Mouse (Mus musculus) left cerebral cortex, adult 8-10 months (tissue): ENCODE data around the gene Hook2. TPM values are rescaled to one million over a fixed set of nuclear protein-coding genes. Genes with fewer than 3 reads are reported as not detected.
A peak's percentile ranks its signal among the peaks of the same experiment; 100 is the strongest.

Source experiments
- DNase-seq, 2 experiments: peaks; one replicate each; pipeline ENCODE4 v3.0.0; 2022; ENCODE audit warnings: low spot score in 2 of 2
- total RNA-seq, 4 experiments: library from RNA; stranded (reverse); gene quantifications; 2 replicates each; pipeline ENCODE4 v1.2.4; 2022

The Hook2 gene
- total RNA-seq, 4 experiments from 2014 or later: 9.0 to 13.0 (median 10.3) TPM

- DNase-seq: peak; percentile 88 to 96
Observed at GRCm38 (mm10) chr8:84985684-84986378, 4.6 kb upstream of the Hook2 start.

DNA sequence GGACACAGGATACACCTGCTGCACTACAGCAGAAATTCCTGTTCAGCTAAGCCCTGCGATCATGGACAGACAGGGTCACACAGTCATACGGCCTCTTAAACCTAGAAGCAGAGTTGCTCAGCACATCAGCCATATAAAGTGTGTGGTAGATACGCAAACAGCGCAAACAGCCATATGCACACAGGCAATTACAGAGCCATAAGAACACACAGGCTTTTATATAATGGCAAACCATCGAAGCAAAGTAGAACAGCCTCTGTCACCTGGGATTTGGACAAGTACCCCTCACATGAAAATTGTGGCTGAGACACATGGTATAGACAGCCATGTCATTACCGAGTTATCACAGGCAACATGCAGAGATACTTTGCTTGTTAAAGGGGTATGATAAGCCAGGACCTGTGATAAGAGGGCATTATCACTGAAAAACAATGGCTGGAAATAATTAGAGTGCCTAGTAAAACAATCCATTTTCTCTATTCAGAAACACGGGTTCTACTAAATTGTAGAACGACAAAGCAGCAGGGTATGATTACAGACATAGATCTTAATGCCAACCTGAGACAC lies 3.9 kb upstream of the Hook2 start:
- DNase-seq: no peak

DNA sequence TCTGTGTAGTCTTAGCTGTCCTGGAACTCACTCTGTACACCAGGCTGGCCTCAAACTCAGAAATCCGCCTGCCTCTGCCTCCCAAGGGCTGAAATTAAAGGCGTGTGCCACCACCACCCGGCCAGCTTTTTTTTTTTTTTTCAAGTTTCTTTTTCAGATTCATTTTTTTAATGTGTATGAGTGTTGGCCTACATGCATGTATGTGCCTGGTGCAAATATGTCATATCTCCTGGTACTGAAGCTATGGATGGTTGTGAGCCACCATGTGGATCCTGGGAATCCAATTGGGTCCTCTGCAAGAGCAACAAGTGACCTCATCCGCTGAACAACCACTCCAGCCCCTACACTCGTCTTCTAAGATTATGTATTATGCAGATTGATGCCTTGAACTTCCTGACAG lies 3.0 kb upstream of the Hook2 start:
- DNase-seq: no peak

DNA sequence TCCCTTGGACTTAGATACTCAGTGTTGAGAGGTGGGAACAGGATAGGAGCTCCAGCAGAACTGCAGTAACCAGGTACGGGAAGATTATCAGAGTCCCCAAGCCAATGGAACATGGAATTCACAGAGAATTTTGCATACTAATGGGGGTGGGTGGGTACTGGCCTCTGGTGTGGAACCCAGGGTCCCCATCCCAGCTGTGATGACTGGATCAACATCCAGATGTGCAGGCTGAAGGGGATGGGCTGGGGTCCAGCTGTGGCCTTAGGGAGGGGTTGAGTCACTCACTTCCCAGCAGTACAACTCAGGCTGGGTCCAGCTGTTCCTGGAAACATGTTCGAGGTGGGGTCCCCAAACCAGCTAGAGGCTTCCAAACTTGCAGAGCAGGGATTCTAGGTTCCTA lies 2.5 kb upstream of the Hook2 start:
- no peak for DNase-seq

GRCm38 (mm10) chr8:84989311-84989731 lies 1.1 kb upstream of the Hook2 start:
- no peak for DNase-seq

DNA sequence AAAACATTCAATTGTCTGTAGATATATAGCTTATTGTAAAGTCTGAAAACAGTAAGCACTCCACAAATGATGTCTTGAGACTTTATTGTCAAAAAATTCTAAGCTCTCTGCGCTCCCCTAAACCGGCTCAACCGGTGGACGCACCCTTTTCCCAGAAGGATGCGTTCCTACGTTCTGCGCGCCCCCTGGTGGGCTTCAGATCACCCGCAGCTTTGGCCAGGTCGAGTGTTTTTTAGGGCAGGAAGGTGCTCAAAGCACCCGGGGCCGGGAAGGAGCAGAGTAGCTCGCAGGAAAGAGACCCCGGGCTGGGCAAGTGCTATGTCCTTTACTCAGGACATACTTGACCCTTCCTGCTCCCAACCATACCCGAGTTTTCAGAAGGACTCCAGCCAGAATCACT lies 593 bp upstream of the Hook2 start:
- DNase-seq: peak; percentile 75 to 80

- DNase-seq: peak in 1 of 2 experiments; percentile 69
Observed at GRCm38 (mm10) chr8:84990836-84991235, 433 bp downstream of the Hook2 start.

DNA sequence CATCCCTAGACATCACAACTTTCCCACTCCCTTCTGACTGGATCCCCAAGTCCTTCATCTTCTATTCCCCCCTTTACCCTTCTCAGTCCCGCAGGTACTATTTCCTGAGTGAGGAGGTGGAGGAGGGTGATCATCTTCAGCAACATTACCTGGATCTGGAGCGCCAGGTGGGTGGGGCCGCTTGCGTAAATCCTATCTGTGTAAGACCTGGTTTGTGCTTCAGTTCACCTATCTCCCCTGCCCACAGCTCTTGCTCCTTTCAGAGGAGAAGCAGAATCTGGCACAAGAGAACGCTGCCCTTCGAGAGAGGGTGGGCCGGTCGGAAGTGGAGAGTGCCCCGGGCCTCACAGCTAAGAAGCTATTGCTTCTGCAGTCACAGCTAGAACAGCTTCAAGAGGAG lies 4.0 kb downstream of the Hook2 start:
- DNase-seq: no peak

- DNase-seq: no peak
Observed at GRCm38 (mm10) chr8:84995680-84996079, 5.3 kb downstream of the Hook2 start.

- no peak for DNase-seq
Observed at GRCm38 (mm10) chr8:84996978-84997377, 6.6 kb downstream of the Hook2 start.

GRCm38 (mm10) chr8:84997649-84998295 lies 7.4 kb downstream of the Hook2 start:
- peak; percentile 72 to 80 for DNase-seq

GRCm38 (mm10) chr8:85007686-85008085 lies 17.3 kb downstream of the Hook2 start:
- no peak for DNase-seq

DNA sequence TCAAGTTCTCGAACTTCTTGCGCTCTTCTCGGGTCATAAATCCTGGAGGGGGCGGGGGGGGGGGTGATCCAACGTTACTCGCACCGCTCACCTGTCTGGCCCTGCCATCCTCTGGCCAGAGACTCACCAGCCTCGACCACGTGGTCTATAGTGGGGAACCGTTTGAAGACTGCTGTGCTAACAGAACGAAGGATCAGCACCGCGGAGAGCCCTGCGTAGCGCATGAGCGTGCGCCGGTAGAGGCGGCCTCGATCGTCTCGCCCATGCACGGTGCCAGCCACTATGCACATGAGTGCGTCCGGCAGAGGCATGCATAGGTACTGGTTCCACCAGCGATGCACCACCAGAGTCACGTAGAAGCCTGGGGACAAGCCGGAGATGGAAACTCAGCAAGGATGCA lies 20.8 kb downstream of the Hook2 start:
- no peak for DNase-seq

GRCm38 (mm10) chr8:85013230-85013840 lies 22.9 kb downstream of the Hook2 start:
- peak; percentile 63 to 66 for DNase-seq

- no peak for DNase-seq
Observed at GRCm38 (mm10) chr8:85014431-85014830, 24.0 kb downstream of the Hook2 start, which contains the start of gene Best2. Best2 (minus strand) TSS chr8:85014531.

DNA sequence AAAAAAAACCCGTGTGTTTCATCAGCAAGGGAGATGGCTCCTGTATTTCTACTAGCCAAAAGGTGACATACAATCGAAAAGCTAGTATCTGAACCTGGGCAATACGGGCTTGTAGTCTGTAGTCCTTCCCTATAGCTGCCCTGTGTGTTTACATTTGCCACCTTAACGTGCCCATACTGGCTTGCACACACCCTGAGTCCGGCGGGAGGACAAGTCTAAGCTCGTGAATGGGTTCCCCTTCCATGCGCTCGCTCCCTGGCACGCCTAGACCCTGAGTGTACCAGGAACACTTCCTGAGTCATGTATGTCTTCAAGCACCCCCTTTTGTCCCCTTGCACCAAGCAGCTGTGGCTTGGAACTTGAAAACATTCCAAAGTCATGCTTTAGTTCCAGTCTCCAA lies 26.3 kb downstream of the Hook2 start:
- no peak for DNase-seq

DNA sequence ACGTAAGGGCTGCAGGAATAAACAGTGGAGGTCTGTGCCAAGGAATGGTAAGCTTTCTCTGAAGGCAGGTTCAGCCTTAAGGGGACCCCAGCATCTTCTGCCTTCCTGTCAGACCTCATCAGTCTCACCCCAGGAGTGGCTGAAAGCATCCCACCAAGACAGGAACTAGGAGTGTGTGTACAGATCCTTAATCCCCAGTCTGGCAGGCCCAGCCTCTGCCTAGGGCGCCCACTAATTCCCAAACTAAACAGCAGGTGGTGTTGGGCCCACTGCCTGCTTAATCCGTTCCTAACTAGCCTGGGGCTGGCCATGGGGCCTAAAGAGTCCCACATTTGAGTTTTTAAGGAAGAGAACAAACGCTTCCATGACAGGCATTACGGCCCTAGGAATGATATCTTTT lies 26.8 kb downstream of the Hook2 start:
- DNase-seq: no peak

GRCm38 (mm10) chr8:85021514-85022055 lies 31.2 kb downstream of the Hook2 start:
- DNase-seq: no peak

GRCm38 (mm10) chr8:85023846-85024245 lies 33.4 kb downstream of the Hook2 start:
- DNase-seq: no peak

- DNase-seq: peak; percentile 76 to 87
Observed at GRCm38 (mm10) chr8:85025098-85025932, 34.9 kb downstream of the Hook2 start, which contains the start of gene Asna1. Asna1 (minus strand) TSS chr8:85025281.
